Mouse (Mus musculus) MEL (cell line): Measurements from ENCODE around the gene Jade2. TPM values are rescaled to one million over a fixed set of nuclear protein-coding genes. Genes with fewer than 3 reads are reported as not detected.

Experiments used
- DNase-seq: peaks from one replicate; pipeline ENCODE4 v3.0.0; 2011; ENCODE audit warnings: low read depth, low spot score
- H3K27ac ChIP-seq: 2 replicates; pipeline ENCODE4 v1.5.1; 2012; ENCODE audit warnings: low read depth, mild to moderate bottlenecking, control low read depth, low read length, moderate library complexity; ENCODE audit not compliant: control insufficient read depth
- H3K27me3 ChIP-seq, 2 experiments: fragments of 150-350 bp in 1 of 2; sonication (generic) in 1 of 2; 2 replicates each; pipeline ENCODE4 v1.6.1; 2012; ENCODE audit warnings: low read length in 2 of 2, mild to moderate bottlenecking in 2 of 2, improper control_type of control experiment in 1 of 2, moderate library complexity in 1 of 2; ENCODE audit not compliant: insufficient read depth in 2 of 2, control insufficient read depth in 1 of 2
- H3K36me3 ChIP-seq, 2 experiments: 2 replicates each; pipeline ENCODE4 v1.6.1; 2012 to 2014; ENCODE audit warnings: low read length in 2 of 2, improper control_type of control experiment in 1 of 2, inconsistent platforms in 1 of 2, mild to moderate bottlenecking in 1 of 2; ENCODE audit not compliant: insufficient read depth in 2 of 2, control insufficient read depth in 1 of 2
- H3K4me1 ChIP-seq, 2 experiments: fragments of 150-350 bp in 1 of 2; sonication (generic) in 1 of 2; 2 replicates each; pipeline ENCODE4 v1.6.1; 2012; ENCODE audit warnings: low read length in 2 of 2, improper control_type of control experiment in 1 of 2, mild to moderate bottlenecking in 1 of 2; ENCODE audit not compliant: insufficient read depth in 2 of 2, control insufficient read depth in 1 of 2
- H3K4me3 ChIP-seq, 2 experiments: fragments of 150-350 bp in 1 of 2; sonication (generic) in 1 of 2; 2 replicates each; pipeline ENCODE4 v1.5.1; 2012; ENCODE audit warnings: low read depth in 2 of 2, low read length in 2 of 2, mild to moderate bottlenecking in 2 of 2, moderate library complexity in 2 of 2, control low read depth in 1 of 2, improper control_type of control experiment in 1 of 2; ENCODE audit not compliant: control insufficient read depth in 1 of 2, insufficient read depth in 1 of 2
- H3K79me2 ChIP-seq: 2 replicates; pipeline ENCODE4 v1.6.1; 2012; ENCODE audit warnings: mild to moderate bottlenecking, low read length, moderate library complexity; ENCODE audit not compliant: control insufficient read depth, poor library complexity, insufficient read depth
- H3K9ac ChIP-seq: 2 replicates; pipeline ENCODE4 v1.6.1; 2012; ENCODE audit warnings: low read depth, mild to moderate bottlenecking, control low read depth, low read length, moderate library complexity; ENCODE audit not compliant: control insufficient read depth, poor library complexity, severe bottlenecking
- H3K9me3 ChIP-seq: fragments of 150-350 bp; sonication (generic); replicated peaks from 2 replicates; pipeline ENCODE4 v1.6.1; 2012; ENCODE audit warnings: mild to moderate bottlenecking, low read length, improper control_type of control experiment, moderate library complexity; ENCODE audit not compliant: insufficient read depth
- CTCF ChIP-seq, 3 experiments: IDR thresholded peaks in 2 of 3; conservative IDR thresholded peaks in 1 of 3; 2 replicates each; pipeline ENCODE4 v1.5.1; 2011 to 2012; ENCODE audit warnings: low read length in 3 of 3, low read depth in 2 of 3, mild to moderate bottlenecking in 2 of 3, improper control_type of control experiment in 1 of 3, inconsistent platforms in 1 of 3, mixed read lengths in 1 of 3, moderate library complexity in 1 of 3; ENCODE audit not compliant: control insufficient read depth in 1 of 3, insufficient read depth in 1 of 3, poor library complexity in 1 of 3, severe bottlenecking in 1 of 3
- E2F4 ChIP-seq: IDR thresholded peaks from 2 replicates; pipeline ENCODE4 v1.6.1; 2011; ENCODE audit warnings: low read depth, low read length, improper control_type of control experiment, borderline replicate concordance
- ELF1 ChIP-seq: IDR thresholded peaks from 2 replicates; pipeline ENCODE4 v1.6.1; 2014; ENCODE audit warnings: low read depth, mild to moderate bottlenecking, inconsistent platforms, low read length, improper control_type of control experiment, moderate library complexity
- EP300 ChIP-seq, 2 experiments: IDR thresholded peaks; 2 replicates each; pipeline ENCODE4 v1.6.1; 2011; ENCODE audit warnings: improper control_type of control experiment in 2 of 2, low read length in 2 of 2, low read depth in 1 of 2, mild to moderate bottlenecking in 1 of 2
- GATA1 ChIP-seq: IDR thresholded peaks from 2 replicates; pipeline ENCODE4 v1.6.1; 2011; ENCODE audit warnings: low read depth, low read length, improper control_type of control experiment
- HCFC1 ChIP-seq: IDR thresholded peaks from 2 replicates; pipeline ENCODE4 v1.6.1; 2012; ENCODE audit warnings: low read depth, mild to moderate bottlenecking, inconsistent platforms, low read length, improper control_type of control experiment, moderate library complexity
- MXI1 ChIP-seq: IDR thresholded peaks from 2 replicates; pipeline ENCODE4 v1.6.1; 2011; ENCODE audit warnings: mild to moderate bottlenecking, low read depth, low read length, improper control_type of control experiment
- MYC ChIP-seq: IDR thresholded peaks from 2 replicates; pipeline ENCODE4 v1.6.1; 2011; ENCODE audit warnings: low read depth, mild to moderate bottlenecking, low read length, improper control_type of control experiment, moderate library complexity
- NELFE ChIP-seq: IDR thresholded peaks from 2 replicates; pipeline ENCODE4 v1.6.1; 2011; ENCODE audit warnings: low read depth, low read length, improper control_type of control experiment
- POLR2A ChIP-seq, 2 experiments: IDR thresholded peaks; 2 replicates each; pipeline ENCODE4 v1.6.1; 2011 to 2012; ENCODE audit warnings: low read length in 2 of 2, mild to moderate bottlenecking in 2 of 2, control low read depth in 1 of 2, improper control_type of control experiment in 1 of 2, low read depth in 1 of 2, moderate library complexity in 1 of 2; ENCODE audit not compliant: control insufficient read depth in 1 of 2, insufficient read depth in 1 of 2, poor library complexity in 1 of 2
- RCOR1 ChIP-seq: IDR thresholded peaks from 2 replicates; pipeline ENCODE4 v1.6.1; 2012; ENCODE audit warnings: low read depth, mild to moderate bottlenecking, inconsistent platforms, low read length, improper control_type of control experiment
- SIN3A ChIP-seq: IDR thresholded peaks from 2 replicates; pipeline ENCODE4 v1.6.1; 2012; ENCODE audit warnings: low read length, improper control_type of control experiment, inconsistent platforms
- TBP ChIP-seq: IDR thresholded peaks from 2 replicates; pipeline ENCODE4 v1.8.0; 2011; ENCODE audit warnings: low read depth, low read length, improper control_type of control experiment
- UBTF ChIP-seq: IDR thresholded peaks from 2 replicates; pipeline ENCODE4 v1.6.1; 2012; ENCODE audit warnings: low read depth, mild to moderate bottlenecking, inconsistent platforms, low read length, improper control_type of control experiment, moderate library complexity, borderline replicate concordance; ENCODE audit not compliant: insufficient read depth
- polyA plus RNA-seq, 2 experiments: library from polyadenylated mRNA; stranded (reverse) in 1 of 2; unstranded in 1 of 2; fragments of >175 nt in 1 of 2; fragments of >200 nt in 1 of 2; gene quantifications; 2 replicates each; pipeline versions ENCODE4 v1.2.1 to v1.2.4; 2012; ENCODE audit warnings: low replicate concordance in 2 of 2, low read depth in 1 of 2; ENCODE audit not compliant: insufficient read length in 2 of 2, insufficient read depth in 1 of 2, missing spikeins in 1 of 2
- total RNA-seq: library from RNA; depleted of rRNA; stranded (reverse); fragments of 300-350 nt; gene quantifications from 2 replicates; pipeline ENCODE4 v1.2.3, GENCODE M21; 2012

Gene Jade2
- total and polyA plus RNA-seq, 3 experiments: 4.5 to 13.0 TPM; not detected in 1

GRCm38 (mm10) chr11:51875792-51876195 is 18.3 kb upstream of the Jade2 start:
- peak overlapping the region; percentile 37; the same call in 1 of the 2 replicates for H3K27ac ChIP-seq
- no peaks in the 10 kb centered on the region for H3K79me2 ChIP-seq
- peaks cover 6 to 8% of the 10 kb centered on the region in 2 experiments for H3K27me3 ChIP-seq

GRCm38 (mm10) chr11:51875086-51875485 is 17.6 kb upstream of the Jade2 start:
- Histone ChIP-seq H3K9me3 (no peaks in the 10 kb centered on the region), H3K4me3 (no peak overlapping the region), H3K36me3 (peaks cover 0 to 15% of the 10 kb centered on the region in 2 experiments; a peak in 2 of 4 replicates), H3K4me1 (peaks cover 7 to 22% of the 10 kb centered on the region in 2 experiments), H3K27me3 (peaks cover 8 to 12% of the 10 kb centered on the region in 2 experiments), H3K27ac (no peak overlapping the region), H3K9ac (no peak overlapping the region), H3K79me2 (no peaks in the 10 kb centered on the region)
- TF ChIP-seq SIN3A (no peak), MXI1 (peak; percentile 56), RCOR1 (peak; percentile 55)
- peak; percentile 89 for DNase-seq

More at GRCm38 (mm10) chr11:51875792-51876195, 18.3 kb upstream of the Jade2 start:
- H3K36me3 ChIP-seq: peaks cover 0 to 15% of the 10 kb centered on the region in 2 experiments; a peak in 2 of 4 replicates
- H3K9me3 ChIP-seq: no peaks in the 10 kb centered on the region
- H3K9ac ChIP-seq: peak overlapping the region; percentile 38; the same call in 1 of the 2 replicates
- peak; percentile 93 for DNase-seq
- TF ChIP-seq NELFE (peak; percentile 55; the same call in 1 of the 2 replicates), TBP (peak; percentile 68; the same call in 1 of the 2 replicates), EP300 (IDR thresholded peaks at IDR 0.05; ENCODE audit: low read depth in 1 of 2, low read length in 2 of 2) (peak in 1 of 2 experiments; percentile 10; a peak in 1 of 4 replicates), GATA1 (peak; percentile 33; the same call in 1 of the 2 replicates), CTCF (IDR thresholded peaks at IDR 0.05 in 2 of 3, conservative IDR thresholded peaks at IDR 0.05 in 1 of 3; ENCODE audit: control insufficient read depth in 1 of 3, insufficient read depth in 1 of 3, low read depth in 2 of 3, low read length in 3 of 3, poor library complexity in 1 of 3, severe bottlenecking in 1 of 3) (no peak), E2F4 (no peak), POLR2A (IDR thresholded peaks at IDR 0.05; ENCODE audit: control insufficient read depth in 1 of 2, insufficient read depth in 1 of 2, low read depth in 1 of 2, low read length in 2 of 2, poor library complexity in 1 of 2) (peak; percentile 23 to 60; a peak in 2 of 4 replicates), UBTF (no peak), HCFC1 (peak; percentile 69; the same call in 1 of the 2 replicates), MYC (0 out of 2 replicates have a peak, but pooled peaks have one; percentile 40), ELF1 (peak; percentile 69; the same call in 1 of the 2 replicates)
- peak overlapping the region; percentile 45 to 46 for H3K4me3 ChIP-seq
- H3K4me1 ChIP-seq: peaks cover 7 to 22% of the 10 kb centered on the region in 2 experiments
